Mouse (Mus musculus): ENCODE data around the gene Mcfd2. TPM values are rescaled to one million over a fixed set of nuclear protein-coding genes. Genes with fewer than 3 reads are reported as not detected.

Gene Mcfd2
- polyA plus RNA-seq, 1 experiment from 2014 or later: 92.1 TPM

GRCm38 (mm10) chr17:87264927-87265791 lies 576 bp downstream of the Mcfd2 start:
- Histone ChIP-seq H3K27ac (peak overlapping the region; percentile 79), H3K4me3 (peak overlapping the region; percentile 90), H3K27me3 (no peaks in the 10 kb centered on the region), H3K36me3 (peaks cover 25% of the 10 kb centered on the region), H3K9ac (peak overlapping the region; percentile 94), H3K4me2 (peak overlapping the region; percentile 73), H3K4me1 (peaks cover 13% of the 10 kb centered on the region), H3K9me3 (no peaks in the 10 kb centered on the region)
- ATAC-seq (ENCODE audit: insufficient number of reproducible peaks, low FRiP score, low TSS enrichment, low read depth): peak; percentile 65
- WGBS: 6% methylated on average over 28 of the region's 28 CpGs

- H3K9ac ChIP-seq: peak overlapping the region; percentile 94; the same call in 1 of the 2 replicates
- H3K4me3 ChIP-seq: peak overlapping the region; percentile 90
- peaks cover 33% of the 10 kb centered on the region for H3K36me3 ChIP-seq
- no peak for ATAC-seq (ENCODE audit: insufficient number of reproducible peaks, low FRiP score, low TSS enrichment, low read depth)
- no peaks in the 10 kb centered on the region for H3K9me3 ChIP-seq
- H3K27me3 ChIP-seq: no peaks in the 10 kb centered on the region
- H3K4me2 ChIP-seq: peak overlapping the region; percentile 73
- 92% methylated on average over 11 of the region's 11 CpGs for WGBS
- no peak overlapping the region for H3K27ac ChIP-seq
- H3K4me1 ChIP-seq: peaks cover 13% of the 10 kb centered on the region
Measured at GRCm38 (mm10) chr17:87264054-87264830, 1.5 kb downstream of the Mcfd2 start.

- Histone ChIP-seq H3K27ac (no peak overlapping the region), H3K36me3 (peaks cover 38% of the 10 kb centered on the region), H3K4me1 (peaks cover 13% of the 10 kb centered on the region), H3K4me3 (no peak overlapping the region), H3K4me2 (no peak overlapping the region), H3K9ac (no peak overlapping the region), H3K27me3 (no peaks in the 10 kb centered on the region), H3K9me3 (no peaks in the 10 kb centered on the region)
- 93% methylated on average over 6 of the region's 6 CpGs for WGBS
- ATAC-seq (ENCODE audit: insufficient number of reproducible peaks, low FRiP score, low TSS enrichment, low read depth): no peak
Measured at GRCm38 (mm10) chr17:87263401-87263800, 2.3 kb downstream of the Mcfd2 start.

DNA sequence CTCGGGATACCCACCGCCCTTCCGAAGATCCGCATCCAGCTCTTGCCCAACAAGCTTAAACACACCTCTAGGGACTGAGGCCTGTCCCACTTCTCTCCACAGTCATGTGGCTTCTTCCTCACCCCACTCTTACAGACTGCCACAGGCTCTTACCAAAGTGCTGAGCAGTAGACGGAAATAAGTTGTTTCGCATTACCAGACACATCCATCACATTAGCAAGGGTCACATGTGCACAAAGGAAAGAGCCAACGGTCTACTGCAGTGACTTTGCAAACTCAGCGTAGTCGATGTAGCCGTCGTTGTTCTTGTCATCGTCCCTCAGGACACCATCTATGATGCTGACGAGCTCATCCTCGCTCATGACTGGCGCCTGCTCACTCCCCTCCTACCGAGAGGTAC lies 10.1 kb downstream of the Mcfd2 start:
- H3K9me3 ChIP-seq: no peaks in the 10 kb centered on the region
- no peak for ATAC-seq (ENCODE audit: insufficient number of reproducible peaks, low FRiP score, low TSS enrichment, low read depth)
- H3K4me2 ChIP-seq: no peak overlapping the region
- WGBS: 89% methylated on average over 16 of the region's 16 CpGs
- H3K4me3 ChIP-seq: no peak overlapping the region
- no peak overlapping the region for H3K27ac ChIP-seq
- no peaks in the 10 kb centered on the region for H3K27me3 ChIP-seq
- 0 out of 2 replicates have a peak, but pooled peaks cover 8% of the 10 kb centered on the region for H3K4me1 ChIP-seq
- peaks cover 67% of the 10 kb centered on the region for H3K36me3 ChIP-seq
- H3K9ac ChIP-seq: no peak overlapping the region

DNA sequence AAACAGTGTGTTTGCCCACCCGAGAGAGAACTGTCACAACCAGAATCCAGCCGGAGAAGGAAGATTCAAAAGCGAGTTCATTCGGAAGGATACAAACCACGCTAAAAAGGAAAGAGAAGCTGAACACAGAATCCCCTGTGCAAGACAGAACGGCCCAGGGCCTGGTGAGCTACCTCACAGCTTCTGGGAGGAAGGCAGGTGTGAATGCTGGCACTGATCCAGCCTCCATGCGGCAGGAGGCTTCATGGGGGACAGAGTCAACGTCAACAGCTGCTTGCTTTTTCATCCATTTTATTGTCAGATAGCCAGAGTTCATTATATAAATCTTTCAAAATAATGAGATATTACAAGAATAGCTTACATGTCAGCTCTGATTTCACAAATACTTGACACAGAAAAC lies 11.4 kb downstream of the Mcfd2 start:
- Histone ChIP-seq H3K4me3 (no peak overlapping the region), H3K4me2 (no peak overlapping the region), H3K36me3 (peaks cover 54% of the 10 kb centered on the region), H3K27ac (no peak overlapping the region), H3K9ac (no peak overlapping the region), H3K4me1 (0 out of 2 replicates have a peak, but pooled peaks cover 8% of the 10 kb centered on the region), H3K27me3 (no peaks in the 10 kb centered on the region), H3K9me3 (no peaks in the 10 kb centered on the region)
- no peak for ATAC-seq (ENCODE audit: insufficient number of reproducible peaks, low FRiP score, low TSS enrichment, low read depth)
- 52% methylated on average over 8 of the region's 8 CpGs for WGBS

DNA sequence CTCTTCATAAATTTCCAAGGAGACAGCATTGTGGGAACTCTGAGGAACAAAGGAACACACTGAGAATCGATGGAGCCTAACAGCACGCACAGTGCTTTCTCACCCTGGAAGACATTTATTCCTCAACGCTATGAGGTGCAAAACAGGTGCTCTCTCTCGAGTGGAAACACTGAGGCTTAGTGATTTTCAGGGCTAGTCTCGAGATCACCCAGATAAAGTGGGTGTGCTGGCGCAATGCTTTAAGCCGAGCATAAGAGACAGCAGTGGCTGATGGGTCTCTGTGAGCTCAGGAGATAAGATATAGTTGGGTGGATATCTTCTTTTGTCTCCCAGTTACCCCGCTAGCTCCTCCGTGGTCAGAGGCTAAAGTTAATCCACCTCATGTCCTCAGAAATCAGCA lies 19.6 kb downstream of the Mcfd2 start:
- H3K27me3 ChIP-seq: no peaks in the 10 kb centered on the region
- no peak overlapping the region for H3K4me3 ChIP-seq
- H3K9me3 ChIP-seq: no peaks in the 10 kb centered on the region
- no peak overlapping the region for H3K4me2 ChIP-seq
- no peak overlapping the region for H3K27ac ChIP-seq
- H3K4me1 ChIP-seq: peaks cover 11% of the 10 kb centered on the region
- WGBS: 79% methylated on average over 9 of the region's 9 CpGs
- no peak overlapping the region for H3K9ac ChIP-seq
- H3K36me3 ChIP-seq: no peaks in the 10 kb centered on the region
- no peak for ATAC-seq (ENCODE audit: insufficient number of reproducible peaks, low FRiP score, low TSS enrichment, low read depth)

GRCm38 (mm10) chr17:87237826-87238225 lies 27.9 kb downstream of the Mcfd2 start:
- ATAC-seq (ENCODE audit: insufficient number of reproducible peaks, low FRiP score, low TSS enrichment, low read depth): no peak
- Histone ChIP-seq H3K27ac (no peak overlapping the region), H3K9ac (no peak overlapping the region), H3K4me3 (no peak overlapping the region), H3K36me3 (no peaks in the 10 kb centered on the region), H3K9me3 (no peaks in the 10 kb centered on the region), H3K4me1 (peaks cover 19% of the 10 kb centered on the region), H3K4me2 (no peak overlapping the region), H3K27me3 (no peaks in the 10 kb centered on the region)
- 52% methylated on average over 11 of the region's 11 CpGs for WGBS

DNA sequence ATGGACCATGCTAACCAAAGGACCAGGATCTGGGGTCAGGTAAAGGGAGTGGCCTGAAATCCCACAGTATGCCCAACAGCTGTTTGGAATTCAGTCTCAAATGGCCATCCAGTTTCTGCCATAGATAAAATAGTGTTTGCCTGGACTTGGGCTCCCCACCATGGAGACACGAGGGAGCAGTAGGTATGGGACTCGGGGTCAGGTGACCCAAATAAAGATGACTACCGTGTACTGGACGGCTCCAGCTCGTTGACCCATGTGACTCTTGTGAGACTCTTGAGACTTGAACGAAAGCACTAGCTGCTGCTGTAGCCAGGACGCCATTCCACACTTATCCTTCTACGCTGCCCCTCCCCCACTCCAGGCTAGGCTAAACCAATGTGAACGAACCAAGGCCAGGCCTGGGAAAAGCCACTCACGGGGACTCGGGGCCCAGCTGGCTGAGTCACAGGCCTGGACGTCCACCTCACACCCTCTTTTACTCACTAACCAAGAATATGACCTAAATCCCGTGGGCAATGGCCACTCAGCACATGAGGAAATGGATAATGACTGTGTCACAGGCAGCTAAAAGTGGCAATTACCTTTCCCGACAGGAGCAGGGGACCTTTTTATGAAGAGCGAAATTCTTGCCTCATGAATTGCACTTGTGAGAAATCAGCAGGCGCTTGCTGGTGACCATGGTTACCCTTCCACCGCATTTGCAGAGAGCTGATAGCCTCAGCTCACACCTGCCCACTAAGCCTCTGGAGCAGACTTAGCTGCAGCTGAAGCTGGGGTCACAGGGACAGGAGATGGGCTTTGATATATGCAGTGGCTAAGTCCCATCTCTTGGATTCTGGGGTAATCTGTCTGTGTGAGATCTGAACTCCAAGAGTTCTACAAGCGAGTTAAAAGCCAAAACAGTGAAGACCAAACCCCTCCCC lies 28.7 kb downstream of the Mcfd2 start:
- H3K27me3 ChIP-seq: no peaks in the 10 kb centered on the region
- no peak overlapping the region for H3K9ac ChIP-seq
- no peaks in the 10 kb centered on the region for H3K9me3 ChIP-seq
- no peak overlapping the region for H3K4me3 ChIP-seq
- H3K27ac ChIP-seq: no peak overlapping the region
- H3K4me2 ChIP-seq: no peak overlapping the region
- no peak; the same call in 1 of the 2 replicates for ATAC-seq (ENCODE audit: insufficient number of reproducible peaks, low FRiP score, low TSS enrichment, low read depth)
- H3K4me1 ChIP-seq: peaks cover 19% of the 10 kb centered on the region
- 35% methylated on average over 18 of the region's 18 CpGs for WGBS
- no peaks in the 10 kb centered on the region for H3K36me3 ChIP-seq

- Histone ChIP-seq H3K9ac (no peak overlapping the region), H3K4me2 (no peak overlapping the region), H3K27ac (no peak overlapping the region), H3K27me3 (no peaks in the 10 kb centered on the region), H3K9me3 (no peaks in the 10 kb centered on the region), H3K36me3 (no peaks in the 10 kb centered on the region), H3K4me3 (no peak overlapping the region), H3K4me1 (peaks cover 19% of the 10 kb centered on the region)
- 86% methylated on average over 6 of the region's 6 CpGs for WGBS
- ATAC-seq (ENCODE audit: insufficient number of reproducible peaks, low FRiP score, low TSS enrichment, low read depth): no peak
Measured at GRCm38 (mm10) chr17:87235019-87235418, 30.7 kb downstream of the Mcfd2 start.

- Histone ChIP-seq H3K36me3 (no peaks in the 10 kb centered on the region), H3K4me2 (no peak overlapping the region), H3K4me3 (no peak overlapping the region), H3K27me3 (no peaks in the 10 kb centered on the region), H3K4me1 (peaks cover 8% of the 10 kb centered on the region; the same call in 1 of the 2 replicates), H3K9me3 (no peaks in the 10 kb centered on the region), H3K27ac (no peak overlapping the region), H3K9ac (no peak overlapping the region)
- ATAC-seq (ENCODE audit: insufficient number of reproducible peaks, low FRiP score, low TSS enrichment, low read depth): no peak
- 58% methylated on average over 4 of the region's 4 CpGs for WGBS
Measured at GRCm38 (mm10) chr17:87227878-87228277, 37.9 kb downstream of the Mcfd2 start.

GRCm38 (mm10) chr17:87226079-87226640 lies 39.6 kb downstream of the Mcfd2 start:
- H3K4me1 ChIP-seq: peaks cover 8% of the 10 kb centered on the region; the same call in 1 of the 2 replicates
- H3K9ac ChIP-seq: no peak overlapping the region
- H3K27me3 ChIP-seq: no peaks in the 10 kb centered on the region
- no peak overlapping the region for H3K4me2 ChIP-seq
- no peaks in the 10 kb centered on the region for H3K36me3 ChIP-seq
- H3K27ac ChIP-seq: no peak overlapping the region
- H3K9me3 ChIP-seq: no peaks in the 10 kb centered on the region
- H3K4me3 ChIP-seq: no peak overlapping the region
- WGBS: 45% methylated on average over 10 of the region's 10 CpGs
- no peak for ATAC-seq (ENCODE audit: insufficient number of reproducible peaks, low FRiP score, low TSS enrichment, low read depth)
